Mouse (Mus musculus) midbrain, embryonic 12.5 days (tissue): ENCODE results near the gene Enpp5. TPM values are rescaled to one million over a fixed set of nuclear protein-coding genes. Genes with fewer than 3 reads are reported as not detected.

Experiments
- ATAC-seq: fragments of 200-750 bp; cut with Nextera tagmentation; 2 replicates; pipeline ENCODE4 v1.8.0; 2017; ENCODE audit warnings: low read depth, moderate TSS enrichment, moderate library complexity; ENCODE audit not compliant: low FRiP score
- H3K27ac ChIP-seq: fragments of 300-500 bp; sonication (generic); replicated peaks from 2 replicates; pipeline ENCODE4 v1.5.1; 2016; ENCODE audit warnings: mild to moderate bottlenecking
- H3K27me3 ChIP-seq: fragments of 300-500 bp; sonication (generic); 2 replicates; pipeline ENCODE4 v1.6.1; 2016; ENCODE audit warnings: mild to moderate bottlenecking
- H3K36me3 ChIP-seq: fragments of 300-500 bp; sonication (generic); 2 replicates; pipeline ENCODE4 v1.6.1; 2016
- H3K4me1 ChIP-seq: fragments of 300-500 bp; sonication (generic); 2 replicates; pipeline ENCODE4 v1.6.1; 2016
- H3K4me2 ChIP-seq: fragments of 300-500 bp; sonication (generic); replicated peaks from 2 replicates; pipeline ENCODE4 v1.6.1; 2016; ENCODE audit warnings: mild to moderate bottlenecking, moderate library complexity
- H3K4me3 ChIP-seq: fragments of 300-500 bp; sonication (generic); 2 replicates; pipeline ENCODE4 v1.5.1; 2016; ENCODE audit warnings: mild to moderate bottlenecking
- H3K9ac ChIP-seq: fragments of 300-500 bp; sonication (generic); replicated peaks from 2 replicates; pipeline ENCODE4 v1.6.1; 2016; ENCODE audit warnings: mild to moderate bottlenecking, moderate library complexity
- H3K9me3 ChIP-seq: fragments of 300-500 bp; sonication (generic); 2 replicates; pipeline ENCODE4 v1.6.1; 2016; ENCODE audit warnings: mild to moderate bottlenecking
- WGBS: fragments of 180-500 bp; shearing (Covaris S2); methylation state at CpG from one replicate; pipeline ENCODE4 v1.1.7; 2016; 5-methylcytosine and 5-hydroxymethylcytosine counted together
- polyA plus RNA-seq: library from polyadenylated mRNA; unstranded; fragments of >200 nt; fragmentation: Nextera tagmentation; extraction: Ambion mirVana; gene quantifications from 2 replicates; pipeline ENCODE4 v1.2.1, GENCODE M21; 2016

Gene Enpp5
- polyA plus RNA-seq, 1 experiment from 2014 or later, result 29.9 TPM

DNA sequence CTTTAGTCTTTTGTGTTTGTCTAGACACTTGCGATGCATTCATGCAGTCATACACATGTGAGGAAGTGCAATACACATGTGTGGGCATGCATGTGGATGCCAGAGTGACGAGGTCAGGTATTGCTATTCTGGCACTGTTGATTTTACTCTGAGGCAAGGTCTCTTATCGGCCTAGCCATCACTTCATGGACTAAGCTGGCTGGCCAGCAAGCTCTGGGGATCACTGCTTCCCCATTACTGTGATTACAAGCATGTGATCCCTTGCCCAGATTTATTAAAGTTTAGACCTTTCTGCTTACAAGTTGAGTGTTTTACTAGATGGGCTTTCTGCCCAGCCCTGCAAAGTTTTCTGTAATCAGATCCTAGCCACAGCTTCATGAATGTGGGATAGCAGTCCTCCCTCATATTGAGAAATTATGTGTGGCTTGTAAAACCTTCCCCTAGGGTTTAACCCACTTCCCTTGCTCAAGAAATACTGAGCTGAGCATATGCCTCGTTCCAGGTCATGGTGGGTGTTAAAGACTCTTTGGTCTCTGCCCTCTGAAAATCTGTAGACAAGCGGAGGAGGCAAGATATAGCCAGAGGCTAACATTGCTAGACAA is 17.2 kb upstream of the Enpp5 start:
- Histone ChIP-seq H3K27me3 (no peaks in the 10 kb centered on the region), H3K9me3 (no peaks in the 10 kb centered on the region), H3K9ac (no peak overlapping the region), H3K27ac (no peak overlapping the region), H3K36me3 (no peaks in the 10 kb centered on the region), H3K4me1 (no peaks in the 10 kb centered on the region), H3K4me3 (no peak overlapping the region), H3K4me2 (no peak overlapping the region)
- 88% methylated on average over 5 of the region's 5 CpGs for WGBS
- no peak for ATAC-seq

DNA sequence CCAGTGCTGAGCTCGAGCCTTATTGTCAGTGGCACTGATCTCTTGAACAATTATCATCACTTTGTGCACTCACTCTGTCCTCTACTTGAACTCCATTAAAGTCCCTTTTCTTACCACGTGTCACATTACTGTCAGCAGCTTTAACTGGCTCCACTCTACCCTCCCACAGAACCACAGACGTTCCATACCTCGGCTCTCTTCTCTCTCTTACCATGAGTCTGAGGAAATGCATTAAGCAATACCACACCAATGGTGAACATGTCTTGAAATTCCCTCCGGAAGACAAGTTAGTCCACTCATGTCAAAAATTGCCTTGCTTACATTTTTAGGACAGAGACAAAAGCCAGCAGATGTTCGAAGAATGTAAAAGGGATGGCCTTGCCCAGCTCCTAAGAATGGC is 9.7 kb upstream of the Enpp5 start:
- H3K9me3 ChIP-seq, result no peaks in the 10 kb centered on the region
- H3K27me3 ChIP-seq, result no peaks in the 10 kb centered on the region
- no peaks in the 10 kb centered on the region for H3K4me1 ChIP-seq
- H3K27ac ChIP-seq, result no peak overlapping the region
- H3K4me2 ChIP-seq, result no peak overlapping the region
- no peaks in the 10 kb centered on the region for H3K36me3 ChIP-seq
- H3K4me3 ChIP-seq, result no peak overlapping the region
- no peak overlapping the region for H3K9ac ChIP-seq
- no peak for ATAC-seq
- 85% methylated on average over 6 of the region's 6 CpGs for WGBS

DNA sequence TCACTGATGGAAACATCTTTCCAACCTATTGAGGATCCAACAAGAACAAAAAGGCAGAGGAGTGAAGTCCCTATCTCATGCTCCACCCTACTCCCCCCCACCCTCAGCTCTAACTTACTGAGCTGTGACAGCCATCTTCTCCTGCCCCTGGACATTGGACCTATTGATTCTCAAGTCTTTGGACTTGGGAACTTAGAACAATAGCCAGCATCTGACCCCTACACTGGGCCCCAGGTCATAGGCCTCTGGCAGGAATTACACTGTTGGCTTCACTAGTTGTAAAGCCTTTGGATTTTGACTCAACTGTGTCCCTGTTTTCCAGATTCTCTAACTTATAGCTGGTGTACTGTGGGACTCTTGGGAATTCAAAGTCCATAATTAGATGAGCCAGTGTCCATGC is 6.9 kb upstream of the Enpp5 start:
- Histone ChIP-seq H3K4me2 (no peak overlapping the region), H3K27ac (no peak overlapping the region), H3K36me3 (no peaks in the 10 kb centered on the region), H3K27me3 (no peaks in the 10 kb centered on the region), H3K4me1 (no peaks in the 10 kb centered on the region), H3K9me3 (no peaks in the 10 kb centered on the region), H3K9ac (no peak overlapping the region), H3K4me3 (no peak overlapping the region)
- ATAC-seq, result no peak

DNA sequence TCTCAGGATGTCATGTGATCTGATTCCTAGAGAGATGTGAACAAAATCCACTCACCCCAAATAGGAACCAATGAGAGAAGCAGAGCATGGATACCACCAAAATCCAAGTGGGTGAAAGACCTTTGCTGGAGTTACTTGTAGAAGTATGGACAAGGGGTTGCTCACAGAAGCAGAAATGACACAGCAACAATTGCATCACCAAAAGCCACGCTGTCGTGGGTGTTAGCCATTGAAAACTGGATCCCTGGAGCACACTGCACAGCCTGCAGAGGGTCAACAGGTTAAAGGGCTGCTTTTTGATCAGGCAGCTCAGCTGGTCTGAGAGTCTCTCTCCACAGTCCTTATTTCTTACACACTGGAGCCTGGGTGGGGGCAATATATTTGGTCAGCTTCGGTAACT is 3.0 kb upstream of the Enpp5 start:
- Histone ChIP-seq H3K4me3 (no peak overlapping the region), H3K4me2 (no peak overlapping the region), H3K9me3 (no peaks in the 10 kb centered on the region), H3K27ac (no peak overlapping the region), H3K27me3 (peaks cover 5% of the 10 kb centered on the region; the same call in 1 of the 2 replicates), H3K4me1 (no peaks in the 10 kb centered on the region), H3K36me3 (no peaks in the 10 kb centered on the region), H3K9ac (no peak overlapping the region)
- 72% methylated on average over 3 of the region's 3 CpGs for WGBS
- ATAC-seq, result no peak

DNA sequence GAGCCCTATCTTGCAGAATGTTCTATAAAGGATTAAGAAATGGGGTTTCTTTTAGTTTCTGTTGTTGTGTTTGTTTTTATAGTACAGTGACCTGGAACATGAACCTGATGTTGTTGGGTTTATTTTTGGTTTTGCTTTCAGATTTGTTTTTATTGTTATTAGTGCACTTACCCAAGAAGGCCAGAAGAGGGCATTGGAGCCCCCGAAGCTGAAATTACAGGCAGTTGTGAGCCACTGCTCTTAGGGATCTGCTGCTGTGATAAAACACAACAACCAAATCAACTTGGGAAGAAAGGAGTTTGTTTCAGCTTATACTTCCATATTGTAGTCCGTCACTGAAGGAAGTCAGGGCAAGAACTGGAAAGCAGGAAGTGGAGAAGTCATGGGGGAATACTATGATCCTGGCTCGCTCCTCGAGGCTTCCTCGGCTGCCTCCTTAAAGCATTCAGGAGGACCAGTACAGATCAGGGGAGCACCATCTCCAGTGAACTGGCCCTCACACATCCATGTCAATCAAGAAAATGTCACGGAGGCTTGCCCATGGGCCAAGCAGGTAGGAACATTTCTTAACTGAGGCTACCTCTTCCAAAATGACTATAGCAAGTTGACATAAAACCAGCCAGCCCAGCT is 2.4 kb upstream of the Enpp5 start:
- no peak for ATAC-seq
- 55% methylated on average over 6 of the region's 6 CpGs for WGBS
- Histone ChIP-seq H3K27ac (no peak overlapping the region), H3K4me1 (no peaks in the 10 kb centered on the region), H3K4me2 (no peak overlapping the region), H3K36me3 (0 out of 2 replicates have a peak, but pooled peaks cover 3% of the 10 kb centered on the region), H3K9ac (no peak overlapping the region), H3K9me3 (no peaks in the 10 kb centered on the region), H3K27me3 (peaks cover 5% of the 10 kb centered on the region; the same call in 1 of the 2 replicates), H3K4me3 (no peak overlapping the region)

DNA sequence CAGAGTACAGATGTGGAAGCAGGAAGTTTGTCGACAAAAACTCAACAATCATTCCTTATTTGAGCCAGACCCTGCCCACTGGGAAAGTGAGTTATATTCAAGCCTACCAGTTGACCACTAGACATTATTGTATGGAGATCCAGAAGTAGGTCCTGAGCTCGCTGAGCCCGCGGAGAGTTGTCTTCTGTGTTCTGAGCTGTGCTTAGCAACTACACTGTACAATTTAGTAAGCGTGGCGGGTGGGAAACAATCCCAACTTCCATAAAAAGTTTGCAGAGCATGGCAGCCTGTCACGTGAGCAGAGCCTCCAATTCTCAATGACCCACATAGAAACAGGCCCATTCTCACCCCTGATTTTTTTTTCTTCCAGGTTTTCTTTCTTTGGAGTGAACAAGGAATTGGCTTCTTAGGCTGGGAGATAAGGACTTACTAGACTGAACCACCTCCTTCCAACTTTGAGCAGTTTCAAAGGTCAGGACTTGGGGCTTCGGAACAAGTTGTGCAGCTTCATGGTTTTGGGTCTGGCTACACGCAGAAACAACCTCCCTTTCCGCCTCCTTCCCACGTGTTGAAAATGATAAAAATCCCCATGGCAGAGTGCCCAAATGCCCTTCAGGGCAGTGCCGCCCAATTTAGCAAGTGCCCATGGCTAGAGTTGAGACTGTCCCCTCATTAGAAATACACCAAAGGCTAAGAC is 1.3 kb upstream of the Enpp5 start:
- WGBS, result 85% methylated on average over 12 of the region's 12 CpGs
- Histone ChIP-seq H3K4me2 (no peak overlapping the region), H3K27ac (no peak overlapping the region), H3K4me1 (no peaks in the 10 kb centered on the region), H3K4me3 (no peak overlapping the region), H3K36me3 (0 out of 2 replicates have a peak, but pooled peaks cover 3% of the 10 kb centered on the region), H3K27me3 (peaks cover 5% of the 10 kb centered on the region; the same call in 1 of the 2 replicates), H3K9ac (no peak overlapping the region), H3K9me3 (no peaks in the 10 kb centered on the region)
- no peak for ATAC-seq

DNA sequence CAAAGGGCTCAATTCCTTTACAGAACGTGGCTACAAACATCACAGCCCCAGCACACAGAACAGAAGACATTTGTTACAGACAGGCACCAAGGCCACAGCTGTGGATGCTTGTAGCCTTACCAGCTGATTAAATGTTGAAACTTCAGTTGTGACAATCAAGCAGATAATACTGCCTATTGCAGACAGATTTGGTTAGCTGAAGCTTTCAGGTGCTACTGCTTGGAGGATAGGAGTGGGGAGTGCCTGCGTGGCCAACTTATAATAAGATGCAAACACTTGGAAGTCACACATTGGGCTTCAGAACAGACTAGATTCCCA is 811 bp upstream of the Enpp5 start:
- Histone ChIP-seq H3K9ac (no peak overlapping the region), H3K9me3 (no peaks in the 10 kb centered on the region), H3K27ac (no peak overlapping the region), H3K27me3 (peaks cover 5% of the 10 kb centered on the region; the same call in 1 of the 2 replicates), H3K36me3 (0 out of 2 replicates have a peak, but pooled peaks cover 7% of the 10 kb centered on the region), H3K4me3 (no peak overlapping the region), H3K4me2 (no peak overlapping the region), H3K4me1 (no peaks in the 10 kb centered on the region)
- 76% methylated on average over 2 of the region's 2 CpGs for WGBS
- no peak for ATAC-seq

DNA sequence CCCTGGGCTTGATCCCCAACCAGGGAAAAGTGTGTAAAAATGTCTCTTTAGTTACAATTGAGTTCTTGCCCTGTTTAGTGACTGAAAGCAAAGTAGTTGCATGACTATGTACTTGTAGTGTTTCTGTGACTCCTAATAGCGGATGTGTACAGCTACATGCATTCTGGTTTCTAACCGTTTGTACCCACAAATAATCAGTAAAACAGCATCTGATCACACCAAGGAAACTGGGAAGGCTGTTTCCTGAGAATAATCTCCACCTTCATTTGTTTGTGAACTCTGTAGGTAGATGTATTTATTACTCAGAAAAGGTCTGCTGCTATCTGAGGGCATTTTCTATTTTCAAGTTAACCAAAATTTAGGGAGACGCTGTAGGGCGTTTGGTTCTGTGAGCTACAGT is 4.5 kb downstream of the Enpp5 start:
- H3K9ac ChIP-seq, result no peak overlapping the region
- no peaks in the 10 kb centered on the region for H3K27me3 ChIP-seq
- H3K36me3 ChIP-seq, result peaks cover 22% of the 10 kb centered on the region
- no peaks in the 10 kb centered on the region for H3K9me3 ChIP-seq
- 91% methylated on average over 4 of the region's 4 CpGs for WGBS
- no peak overlapping the region for H3K4me3 ChIP-seq
- no peak overlapping the region for H3K4me2 ChIP-seq
- no peak overlapping the region for H3K27ac ChIP-seq
- H3K4me1 ChIP-seq, result no peaks in the 10 kb centered on the region
- no peak for ATAC-seq

DNA sequence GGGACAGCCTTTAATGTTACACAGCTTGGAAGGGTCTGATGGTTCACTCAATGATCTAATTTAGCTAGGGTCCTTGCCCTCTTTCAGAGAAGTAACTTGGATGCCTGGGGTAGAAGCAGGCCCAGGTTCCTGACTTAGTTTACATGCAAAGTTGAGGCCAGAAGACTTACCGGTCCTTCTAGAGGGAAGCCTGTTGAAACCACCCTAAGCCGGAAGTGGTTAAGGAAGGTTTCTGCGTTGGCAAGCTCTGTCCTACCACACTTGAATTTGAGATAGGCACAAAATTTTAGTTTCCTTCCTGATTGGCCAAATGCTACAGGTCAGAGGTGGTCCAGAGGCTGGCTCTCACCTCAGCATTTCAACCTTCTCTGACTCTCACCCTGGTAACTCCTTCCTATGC is 9.6 kb downstream of the Enpp5 start:
- WGBS, result 98% methylated on average over 3 of the region's 3 CpGs
- H3K9ac ChIP-seq, result no peak overlapping the region
- no peaks in the 10 kb centered on the region for H3K9me3 ChIP-seq
- ATAC-seq, result no peak
- no peak overlapping the region for H3K4me3 ChIP-seq
- H3K27me3 ChIP-seq, result no peaks in the 10 kb centered on the region
- H3K36me3 ChIP-seq, result peaks cover 13% of the 10 kb centered on the region
- no peak overlapping the region for H3K27ac ChIP-seq
- no peak overlapping the region for H3K4me2 ChIP-seq
- no peaks in the 10 kb centered on the region for H3K4me1 ChIP-seq

DNA sequence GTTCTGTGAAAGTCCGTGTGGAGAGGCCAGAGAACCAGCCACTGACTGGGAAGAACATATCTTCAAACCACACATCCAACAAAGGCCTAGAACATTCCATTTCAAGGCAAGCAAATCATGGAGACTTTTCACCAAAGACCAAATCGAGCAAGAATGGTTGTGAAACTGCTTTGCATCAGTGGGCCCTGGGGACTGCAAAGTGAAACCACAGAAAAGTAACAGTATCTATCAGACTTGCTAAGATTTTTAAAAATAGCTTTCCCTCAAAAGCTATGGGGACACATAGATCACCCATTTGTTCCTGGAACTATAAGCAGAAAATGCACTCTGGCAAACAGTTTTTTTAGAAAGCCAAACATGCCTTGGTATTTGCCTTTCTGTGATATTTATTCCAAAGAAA is 12.3 kb downstream of the Enpp5 start:
- no peak overlapping the region for H3K9ac ChIP-seq
- 77% methylated on average over 2 of the region's 2 CpGs for WGBS
- no peak for ATAC-seq

DNA sequence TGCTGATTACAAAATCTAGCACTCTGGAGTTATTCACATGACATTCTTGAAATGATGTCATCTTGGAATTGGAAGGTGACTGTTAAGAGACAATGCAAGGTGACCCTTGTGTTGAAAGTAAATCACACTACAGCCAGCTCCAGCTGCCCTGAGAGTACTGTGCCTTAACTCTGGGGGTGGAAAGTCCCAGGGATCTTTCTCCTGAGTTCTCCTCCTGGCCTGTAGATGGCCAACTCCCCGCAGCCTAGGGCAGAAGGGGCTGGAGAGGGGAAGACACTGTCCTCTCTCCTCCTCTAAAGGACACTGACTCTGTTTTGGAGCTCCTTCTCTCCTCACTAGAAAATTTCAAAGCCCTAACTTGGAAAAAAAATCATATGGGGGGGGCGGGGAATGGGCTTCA is 12.9 kb downstream of the Enpp5 start:
- no peak overlapping the region for H3K4me2 ChIP-seq
- ATAC-seq, result no peak
- 40% methylated on average over 2 of the region's 2 CpGs for WGBS
- H3K9me3 ChIP-seq, result no peaks in the 10 kb centered on the region
- H3K4me1 ChIP-seq, result no peaks in the 10 kb centered on the region
- no peak overlapping the region for H3K4me3 ChIP-seq
- H3K9ac ChIP-seq, result no peak overlapping the region
- H3K27ac ChIP-seq, result no peak overlapping the region
- no peaks in the 10 kb centered on the region for H3K27me3 ChIP-seq
- H3K36me3 ChIP-seq, result no peaks in the 10 kb centered on the region

More for the DNA sequence above, 12.3 kb downstream of the Enpp5 start:
- H3K27me3 ChIP-seq, result no peaks in the 10 kb centered on the region
- no peak overlapping the region for H3K4me3 ChIP-seq
- H3K4me1 ChIP-seq, result no peaks in the 10 kb centered on the region
- no peak overlapping the region for H3K27ac ChIP-seq
- H3K36me3 ChIP-seq, result peaks cover 3% of the 10 kb centered on the region; the same call in 1 of the 2 replicates
- H3K4me2 ChIP-seq, result no peak overlapping the region
- no peaks in the 10 kb centered on the region for H3K9me3 ChIP-seq

DNA sequence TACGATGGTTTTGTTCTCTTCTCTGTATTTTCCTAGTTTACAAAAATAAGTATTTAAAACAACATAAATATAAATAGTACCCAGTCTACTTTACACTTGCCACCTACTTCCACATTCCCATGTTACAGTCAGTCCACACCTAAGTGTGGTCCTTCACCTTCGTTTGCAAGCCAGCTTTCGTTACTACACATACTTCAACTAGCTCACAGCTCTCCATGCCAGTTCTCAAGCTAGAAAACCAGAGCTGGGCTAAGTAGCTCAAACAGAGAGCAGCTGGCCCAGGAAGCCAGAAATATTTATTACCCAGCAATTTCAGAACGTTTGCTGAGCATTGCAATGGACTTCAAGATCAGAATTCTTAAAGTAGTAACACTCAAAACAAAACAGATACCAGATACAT is 21.9 kb downstream of the Enpp5 start:
- WGBS, result 86% methylated on average over 4 of the region's 4 CpGs
- Histone ChIP-seq H3K9ac (no peak overlapping the region), H3K4me2 (no peak overlapping the region), H3K4me1 (peaks cover 3% of the 10 kb centered on the region), H3K27me3 (no peaks in the 10 kb centered on the region; the same call in 1 of the 2 replicates), H3K27ac (no peak overlapping the region), H3K4me3 (no peak overlapping the region), H3K9me3 (no peaks in the 10 kb centered on the region), H3K36me3 (no peaks in the 10 kb centered on the region)
- ATAC-seq, result no peak
